Mouse (Mus musculus) CH12.LX (cell line): ENCODE measurements at regions not wholly inside any gene's neighbourhood (a gene's known extent, or its start where the extent isn't known, plus 50 kb on each side); places are given as distances from the start of the nearest gene placed in this dataset.

ENCODE experiments used
- DNase-seq: peaks from one replicate; pipeline ENCODE4 v3.0.0-alpha.2; 2013; ENCODE audit errors: extremely low read depth
- H3K27ac ChIP-seq: 2 replicates; pipeline ENCODE4 v1.5.1; 2012; ENCODE audit warnings: low read depth, mild to moderate bottlenecking, control low read depth, moderate library complexity; ENCODE audit not compliant: insufficient read depth
- H3K27me3 ChIP-seq: replicated peaks from 2 replicates; pipeline ENCODE3; 2012; ENCODE audit warnings: inconsistent platforms
- H3K36me3 ChIP-seq, 2 experiments: replicated peaks in 1 of 2; 2 replicates each; pipeline versions ENCODE3 to v1.6.1; 2012; ENCODE audit warnings: inconsistent platforms in 1 of 2, low read length in 1 of 2, mild to moderate bottlenecking in 1 of 2, mixed read lengths in 1 of 2, moderate library complexity in 1 of 2; ENCODE audit not compliant: control insufficient read depth in 1 of 2, insufficient read depth in 1 of 2
- H3K4me1 ChIP-seq, 2 experiments: 2 replicates each; pipeline ENCODE4 v1.6.1; 2012; ENCODE audit warnings: inconsistent platforms in 1 of 2, moderate library complexity in 1 of 2; ENCODE audit not compliant: insufficient read depth in 2 of 2, control insufficient read depth in 1 of 2
- H3K4me2 ChIP-seq: 2 replicates; pipeline ENCODE4 v1.6.1; 2012; ENCODE audit warnings: low read depth, mild to moderate bottlenecking, control low read depth; ENCODE audit not compliant: poor library complexity, insufficient read depth, severe bottlenecking
- H3K4me3 ChIP-seq, 3 experiments: fragments of 150-350 bp in 1 of 3; sonication (generic) in 1 of 3; replicated peaks in 1 of 3; 2 replicates each; pipeline versions ENCODE3 to v1.5.1; 2011 to 2012; ENCODE audit warnings: low read depth in 2 of 3, low read length in 2 of 3, mild to moderate bottlenecking in 2 of 3, moderate library complexity in 2 of 3, control low read depth in 1 of 3, improper control_type of control experiment in 1 of 3, inconsistent platforms in 1 of 3, mixed read lengths in 1 of 3; ENCODE audit not compliant: poor library complexity in 1 of 3
- H3K79me2 ChIP-seq: replicated peaks from 2 replicates; pipeline ENCODE4 v1.6.1; 2012; ENCODE audit warnings: mild to moderate bottlenecking, moderate library complexity; ENCODE audit not compliant: control insufficient read depth, poor library complexity, insufficient read depth, severe bottlenecking; ENCODE audit errors: extremely low read depth
- H3K9ac ChIP-seq: 2 replicates; pipeline ENCODE4 v1.6.1; 2012; ENCODE audit warnings: low read depth, mild to moderate bottlenecking, control low read depth, moderate library complexity; ENCODE audit not compliant: insufficient read depth
- H3K9me3 ChIP-seq: replicated peaks from 2 replicates; pipeline ENCODE3; 2012; ENCODE audit warnings: low read length, inconsistent platforms, mixed read lengths
- BHLHE40 ChIP-seq: IDR thresholded peaks from 2 replicates; pipeline ENCODE4 v1.6.1; 2011; ENCODE audit warnings: mild to moderate bottlenecking, low read depth, low read length, improper control_type of control experiment
- CHD2 ChIP-seq: IDR thresholded peaks from 2 replicates; pipeline ENCODE4 v1.6.1; 2011; ENCODE audit warnings: low read length, improper control_type of control experiment
- CTCF ChIP-seq, 2 experiments: IDR thresholded peaks in 1 of 2; conservative IDR thresholded peaks in 1 of 2; 2 replicates each; pipeline ENCODE4 v1.5.1; 2011 to 2012; ENCODE audit warnings: low read depth in 2 of 2, low read length in 2 of 2, improper control_type of control experiment in 1 of 2, inconsistent platforms in 1 of 2, mild to moderate bottlenecking in 1 of 2, moderate library complexity in 1 of 2
- E2F4 ChIP-seq: IDR thresholded peaks from 2 replicates; pipeline ENCODE4 v1.6.1; 2011; ENCODE audit warnings: low read depth, low read length, improper control_type of control experiment; ENCODE audit not compliant: insufficient replicate concordance
- ELF1 ChIP-seq: IDR thresholded peaks from 2 replicates; pipeline ENCODE4 v1.6.1; 2014; ENCODE audit warnings: low read depth, mild to moderate bottlenecking, inconsistent platforms, low read length, improper control_type of control experiment
- ETS1 ChIP-seq: conservative IDR thresholded peaks from 2 replicates; pipeline ENCODE4 v1.6.1; 2012; ENCODE audit warnings: low read depth, mild to moderate bottlenecking, inconsistent platforms, low read length, improper control_type of control experiment, moderate library complexity
- GABPA ChIP-seq: IDR thresholded peaks from 2 replicates; pipeline ENCODE4 v1.6.1; 2012; ENCODE audit warnings: low read depth, low read length, improper control_type of control experiment, inconsistent platforms; ENCODE audit not compliant: insufficient replicate concordance
- IRF4 ChIP-seq: IDR thresholded peaks from 2 replicates; pipeline ENCODE4 v1.6.1; 2014; ENCODE audit warnings: low read depth, mild to moderate bottlenecking, inconsistent platforms, low read length, improper control_type of control experiment
- JUND ChIP-seq: conservative IDR thresholded peaks from 2 replicates; pipeline ENCODE4 v1.6.1; 2011; ENCODE audit warnings: low read depth, low read length, improper control_type of control experiment
- KAT2A ChIP-seq: IDR thresholded peaks from 2 replicates; pipeline ENCODE4 v1.6.1; 2012; ENCODE audit warnings: low read length, improper control_type of control experiment, inconsistent platforms; ENCODE audit not compliant: insufficient replicate concordance
- MAFK ChIP-seq: IDR thresholded peaks from 2 replicates; pipeline ENCODE4 v1.6.1; 2011; ENCODE audit warnings: low read length, improper control_type of control experiment; ENCODE audit not compliant: insufficient replicate concordance
- MAZ ChIP-seq: IDR thresholded peaks from 2 replicates; pipeline ENCODE4 v1.6.1; 2012; ENCODE audit warnings: low read depth, mild to moderate bottlenecking, inconsistent platforms, low read length, improper control_type of control experiment, moderate library complexity
- MEF2A ChIP-seq: IDR thresholded peaks from 2 replicates; pipeline ENCODE4 v1.6.1; 2014; ENCODE audit warnings: low read depth, mild to moderate bottlenecking, inconsistent platforms, low read length, improper control_type of control experiment, borderline replicate concordance
- MXI1 ChIP-seq: IDR thresholded peaks from 2 replicates; pipeline ENCODE4 v1.6.1; 2011; ENCODE audit warnings: mild to moderate bottlenecking, low read depth, low read length, improper control_type of control experiment
- MYC ChIP-seq: IDR thresholded peaks from 2 replicates; pipeline ENCODE4 v1.6.1; 2011; ENCODE audit warnings: low read depth, mild to moderate bottlenecking, improper control_type of control experiment, low read length
- NRF1 ChIP-seq: IDR thresholded peaks from 2 replicates; pipeline ENCODE4 v1.6.1; 2014; ENCODE audit warnings: low read depth, mild to moderate bottlenecking, inconsistent platforms, low read length, improper control_type of control experiment, moderate library complexity
- SIN3A ChIP-seq: IDR thresholded peaks from 2 replicates; pipeline ENCODE4 v1.6.1; 2012; ENCODE audit warnings: low read length, improper control_type of control experiment, inconsistent platforms
- SMC3 ChIP-seq: IDR thresholded peaks from 2 replicates; pipeline ENCODE4 v1.6.1; 2011; ENCODE audit warnings: low read depth, low read length, improper control_type of control experiment
- UBTF ChIP-seq: IDR thresholded peaks from 2 replicates; pipeline ENCODE4 v1.6.1; 2012; ENCODE audit warnings: low read depth, mild to moderate bottlenecking, inconsistent platforms, low read length, improper control_type of control experiment, moderate library complexity
- USF2 ChIP-seq: conservative IDR thresholded peaks from 2 replicates; pipeline ENCODE4 v1.6.1; 2011; ENCODE audit warnings: low read depth, low read length, improper control_type of control experiment
- ZMIZ1 ChIP-seq: IDR thresholded peaks from 2 replicates; pipeline ENCODE4 v1.6.1; 2012; ENCODE audit warnings: low read depth, mild to moderate bottlenecking, inconsistent platforms, low read length, improper control_type of control experiment
- ZNF384 ChIP-seq: IDR thresholded peaks from 2 replicates; pipeline ENCODE4 v1.6.1; 2012; ENCODE audit warnings: low read depth, low read length, improper control_type of control experiment, inconsistent platforms
- dilution Hi-C: fragments of 300-500 bp; cut with MboI; formaldehyde crosslinking; loops from 2 replicates; pipeline ENCODE4 v1.14.3; 2020; ENCODE audit warnings: low sequenced_read_pairs; ENCODE audit not compliant: extremely low pct_unique_long_range_greater_than_20kb, extremely low pct_ligation_motif_present
- in situ Hi-C: fragments of 300-500 bp; cut with MboI; formaldehyde crosslinking; loops from 3 replicates; pipeline ENCODE4 v1.14.3; 2019; ENCODE audit warnings: low sequenced_read_pairs, low pct_ligation_motif_present, low pct_unique_long_range_greater_than_20kb, mixed read lengths

- Histone ChIP-seq H3K27ac (no peak overlapping the region), H3K79me2 (no peaks in the 10 kb centered on the region)
- TF ChIP-seq USF2, result no peak
- TF ChIP-seq GABPA, result no peak
- TF ChIP-seq ELF1, result no peak
- no peak for TF ChIP-seq MAZ
- no peak for TF ChIP-seq ZMIZ1
- TF ChIP-seq MYC, result no peak
- no peak for TF ChIP-seq IRF4
- TF ChIP-seq MAFK, result no peak
- TF ChIP-seq UBTF, result no peak
- no peak for TF ChIP-seq CTCF (conservative IDR thresholded peaks at IDR 0.05 in 1 of 2, IDR thresholded peaks at IDR 0.05 in 1 of 2; ENCODE audit: low read depth in 2 of 2, low read length in 2 of 2)
- TF ChIP-seq BHLHE40, result no peak
- no peak for TF ChIP-seq ZNF384
- TF ChIP-seq JUND, result no peak
- TF ChIP-seq NRF1, result no peak
- TF ChIP-seq MEF2A, result no peak
- no peak for TF ChIP-seq MXI1
- no peak for TF ChIP-seq KAT2A
- no peak for TF ChIP-seq E2F4
- no peak for TF ChIP-seq ETS1
- no peak for TF ChIP-seq SIN3A
- TF ChIP-seq, all 38 proteins: peak for 0
- H3K4me3 ChIP-seq, result no peak overlapping the region
- dilution Hi-C loops (no loop called here), in situ Hi-C loops (no loop called here)
- H3K4me2 ChIP-seq, result no peak overlapping the region
- no peaks in the 10 kb centered on the region for H3K27me3 ChIP-seq
- DNase-seq, result no peak
- H3K36me3 ChIP-seq, result no peaks in the 10 kb centered on the region
- H3K9ac ChIP-seq, result no peak overlapping the region
- peaks cover 0 to 3% of the 10 kb centered on the region in 2 experiments; a peak in 1 of 4 replicates for H3K4me1 ChIP-seq
- H3K9me3 ChIP-seq, result no peaks in the 10 kb centered on the region
These were observed 240.2 kb downstream of the Mreg start for GRCm38 (mm10) chr1:71971943-71972342.

GRCm38 (mm10) chr1:71970771-71971170 lies 241.3 kb downstream of the Mreg start:
- H3K9ac ChIP-seq, result no peak overlapping the region
- no peaks in the 10 kb centered on the region for H3K9me3 ChIP-seq
- H3K4me3 ChIP-seq, result no peak overlapping the region
- peaks cover 0 to 3% of the 10 kb centered on the region in 2 experiments; a peak in 1 of 4 replicates for H3K4me1 ChIP-seq
- no peak overlapping the region for H3K27ac ChIP-seq
- H3K4me2 ChIP-seq, result no peak overlapping the region
- H3K36me3 ChIP-seq, result no peaks in the 10 kb centered on the region
- dilution Hi-C loops, result no loop called here
- no peak for DNase-seq
- in situ Hi-C loops, result no loop called here
- no peak for TF ChIP-seq ELF1
- TF ChIP-seq SMC3, result no peak
- TF ChIP-seq ZMIZ1, result no peak
- TF ChIP-seq CHD2, result no peak
- no peak for TF ChIP-seq MAZ
- no peaks in the 10 kb centered on the region for H3K27me3 ChIP-seq
- H3K79me2 ChIP-seq, result no peaks in the 10 kb centered on the region
